Mouse (Mus musculus): ENCODE results near the gene Inafm1. TPM values are rescaled to one million over a fixed set of nuclear protein-coding genes. Genes with fewer than 3 reads are reported as not detected.

Gene Inafm1
- 11.7 and 14.5 TPM in 2 replicates for polyA plus RNA-seq (2015; fragmentation: Nextera tagmentation; extraction: Ambion mirVana)

GRCm38 (mm10) chr7:16273081-16273765 is at the start of gene Inafm1:
Gene Inafm1, minus strand, starts transcription at chr7:16273617.

DNA sequence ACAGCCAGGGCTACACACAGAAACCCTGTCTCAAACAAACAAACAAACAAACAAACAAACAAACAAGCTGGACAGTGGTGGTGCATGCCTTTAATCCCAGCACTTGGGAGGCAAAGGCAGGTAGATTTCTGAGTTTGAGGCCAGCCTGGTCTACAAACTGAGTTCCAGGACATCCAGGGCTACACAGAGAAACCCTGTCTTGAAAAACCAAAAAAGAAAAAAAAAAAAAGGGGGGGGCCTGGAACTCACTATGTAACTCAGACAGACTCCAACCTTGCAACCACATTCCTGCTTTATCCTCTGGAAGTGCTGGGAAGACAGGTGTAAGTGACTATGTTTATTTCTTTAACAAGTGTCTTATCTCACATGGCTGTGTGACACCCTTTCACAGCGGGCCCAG is 34.7 kb upstream of the Inafm1 start, which contains the start of gene Bbc3:
TSS of gene Bbc3 (plus strand) at position 301 of the 400 bp plus-strand sequence.

DNA sequence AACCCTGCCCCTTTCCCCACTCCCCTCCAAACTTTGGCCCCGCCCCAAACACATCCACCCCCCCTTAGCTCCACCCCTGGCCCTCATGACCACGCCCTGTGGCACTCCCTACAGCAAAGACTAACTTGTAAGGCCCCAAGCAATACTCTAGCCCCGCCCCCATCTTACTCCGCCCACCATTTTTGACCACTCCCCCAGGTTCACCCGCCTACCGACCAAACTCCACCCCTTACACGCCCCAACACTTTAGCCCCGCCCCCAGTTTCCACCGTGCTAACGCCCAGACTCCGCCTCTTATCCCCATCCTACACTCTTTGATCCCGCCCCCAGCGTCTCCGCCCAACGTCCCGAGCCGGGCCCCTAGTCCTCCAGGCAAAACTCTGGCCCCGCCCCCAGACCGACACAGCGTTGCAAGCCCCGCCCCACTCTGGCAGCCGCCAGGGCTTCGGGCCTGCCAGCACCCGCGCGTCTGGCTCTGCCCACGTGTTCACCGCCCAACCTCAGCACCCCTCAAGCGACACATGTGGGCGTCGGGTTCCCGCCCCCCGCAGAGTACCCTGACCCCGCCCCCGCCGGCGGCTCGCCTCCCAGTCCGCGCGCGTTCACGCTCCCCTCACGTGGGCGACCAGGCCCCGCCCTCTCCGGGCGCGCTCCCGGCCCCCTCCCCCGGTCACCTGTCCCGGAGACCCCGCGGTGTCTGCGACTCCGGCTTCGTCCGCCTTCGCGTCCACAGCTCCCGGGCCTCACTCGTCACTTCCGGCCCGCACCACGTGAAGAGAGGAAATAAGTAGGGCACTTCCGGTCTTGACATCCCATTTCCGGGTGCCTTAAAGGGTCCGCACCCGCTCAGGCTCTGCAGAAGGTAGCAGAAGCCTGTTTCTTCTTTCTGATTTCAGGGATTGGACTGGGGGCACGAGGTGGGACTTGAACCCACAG is 12.9 kb upstream of the Inafm1 start, which contains the start of gene Ccdc9:
TSS of gene Ccdc9 (minus strand) at position 770 of the 936 bp plus-strand sequence.

GRCm38 (mm10) chr7:16259110-16259590 is 14.3 kb downstream of the Inafm1 start, which contains the start of gene C5ar1:
Gene C5ar1, minus strand, starts transcription at chr7:16259540.

GRCm38 (mm10) chr7:16244067-16244466 is 29.4 kb downstream of the Inafm1 start, which contains the start of gene C5ar2:
Gene C5ar2, minus strand, starts transcription at chr7:16244154.

Other genes starting within 250 kb of the Inafm1 start
- gene Bicra, start 225.7 kb downstream of the Inafm1 start, polyA plus RNA-seq (2015; fragmentation: Nextera tagmentation; extraction: Ambion mirVana), result 2.6 and 3.5 TPM in 2 replicates
- gene Zfp541, start 211.8 kb downstream of the Inafm1 start, polyA plus RNA-seq (2015; fragmentation: Nextera tagmentation; extraction: Ambion mirVana), result not detected in 2 replicates
- 158 and 168 TPM in 2 replicates for gene Napa, start 175.2 kb downstream of the Inafm1 start, polyA plus RNA-seq (2015; fragmentation: Nextera tagmentation; extraction: Ambion mirVana)
- 10.9 and 12.9 TPM in 2 replicates for gene Kptn, start 153.7 kb downstream of the Inafm1 start, polyA plus RNA-seq (2015; fragmentation: Nextera tagmentation; extraction: Ambion mirVana)
- not detected in 2 replicates for gene Slc8a2, start 143.8 kb downstream of the Inafm1 start, polyA plus RNA-seq (2015; fragmentation: Nextera tagmentation; extraction: Ambion mirVana)
- 3.5 and 6.5 TPM in 2 replicates for gene Meis3, start 98.5 kb downstream of the Inafm1 start, polyA plus RNA-seq (2015; fragmentation: Nextera tagmentation; extraction: Ambion mirVana)
- gene Dhx34, start 51.6 kb downstream of the Inafm1 start, polyA plus RNA-seq (2015; fragmentation: Nextera tagmentation; extraction: Ambion mirVana), result 6.7 and 7.1 TPM in 2 replicates
- 2.7 and 3.5 TPM in 2 replicates for gene C5ar2, start 29.5 kb downstream of the Inafm1 start, polyA plus RNA-seq (2015; fragmentation: Nextera tagmentation; extraction: Ambion mirVana)
- gene C5ar1, start 14.1 kb downstream of the Inafm1 start, polyA plus RNA-seq (2015; fragmentation: Nextera tagmentation; extraction: Ambion mirVana), result 20.1 and 24.7 TPM in 2 replicates
- gene Ccdc9, start 13.2 kb upstream of the Inafm1 start, polyA plus RNA-seq (2015; fragmentation: Nextera tagmentation; extraction: Ambion mirVana), result 13.9 and 17.8 TPM in 2 replicates
- 6.1 and 6.2 TPM in 2 replicates for gene Bbc3, start 34.8 kb upstream of the Inafm1 start, polyA plus RNA-seq (2015; fragmentation: Nextera tagmentation; extraction: Ambion mirVana)
- gene Sae1, start 114.2 kb upstream of the Inafm1 start, polyA plus RNA-seq (2015; fragmentation: Nextera tagmentation; extraction: Ambion mirVana), result 120 TPM in 2 replicates
- gene Zc3h4, start 127.3 kb upstream of the Inafm1 start, polyA plus RNA-seq (2015; fragmentation: Nextera tagmentation; extraction: Ambion mirVana), result 12.4 and 12.7 TPM in 2 replicates
- gene Tmem160, start 179.2 kb upstream of the Inafm1 start, polyA plus RNA-seq (2015; fragmentation: Nextera tagmentation; extraction: Ambion mirVana), result 73.6 and 80.2 TPM in 2 replicates
- gene Npas1, start 204.1 kb upstream of the Inafm1 start, polyA plus RNA-seq (2015; fragmentation: Nextera tagmentation; extraction: Ambion mirVana), result 0.12 and 0.18 TPM in 2 replicates